Mouse (Mus musculus) hindbrain, embryonic 16.5 days (tissue): ENCODE data around the gene Nol4l. TPM values are rescaled to one million over a fixed set of nuclear protein-coding genes. Genes with fewer than 3 reads are reported as not detected.

ENCODE experiments used
- ATAC-seq: fragments of 200-750 bp; cut with Nextera tagmentation; 2 replicates; pipeline ENCODE4 v1.8.0; 2017; ENCODE audit warnings: moderate TSS enrichment, moderate library complexity
- H3K27ac ChIP-seq: fragments of 300-500 bp; sonication (generic); 2 replicates; pipeline ENCODE4 v1.5.1; 2014; ENCODE audit warnings: low read depth, mild to moderate bottlenecking, control low read depth, low read length, moderate library complexity
- H3K27me3 ChIP-seq: fragments of 300-500 bp; sonication (generic); replicated peaks from 2 replicates; pipeline ENCODE4 v1.6.1; 2014; ENCODE audit warnings: low read length; ENCODE audit not compliant: control insufficient read depth, insufficient read depth
- H3K36me3 ChIP-seq: fragments of 300-500 bp; sonication (generic); 2 replicates; pipeline ENCODE4 v1.6.1; 2014; ENCODE audit warnings: mild to moderate bottlenecking, low read length, moderate library complexity, mixed read lengths; ENCODE audit not compliant: control insufficient read depth, insufficient read depth
- H3K4me1 ChIP-seq: fragments of 300-500 bp; sonication (generic); 2 replicates; pipeline ENCODE4 v1.6.1; 2014; ENCODE audit warnings: low read depth, low read length; ENCODE audit not compliant: control insufficient read depth, insufficient read depth
- H3K4me2 ChIP-seq: fragments of 300-500 bp; sonication (generic); 2 replicates; pipeline ENCODE4 v1.6.1; 2014; ENCODE audit warnings: mild to moderate bottlenecking, low read length, control low read depth, moderate library complexity
- H3K4me3 ChIP-seq: fragments of 300-500 bp; sonication (generic); 2 replicates; pipeline ENCODE4 v1.5.1; 2014; ENCODE audit warnings: mild to moderate bottlenecking, low read length, control low read depth, moderate library complexity
- H3K9ac ChIP-seq: fragments of 300-500 bp; sonication (generic); 2 replicates; pipeline ENCODE4 v1.6.1; 2014; ENCODE audit warnings: low read depth, mild to moderate bottlenecking, control low read depth, low read length, moderate library complexity
- H3K9me3 ChIP-seq: fragments of 300-500 bp; sonication (generic); 2 replicates; pipeline ENCODE4 v1.6.1; 2014; ENCODE audit warnings: mild to moderate bottlenecking, low read length, moderate library complexity; ENCODE audit not compliant: control insufficient read depth
- WGBS: fragments of 180-500 bp; shearing (Covaris S2); extraction: QIAGEN DNeasy Blood & Tissue Kit; methylation state at CpG from one replicate; pipeline ENCODE4 v1.1.7; 2014; 5-methylcytosine and 5-hydroxymethylcytosine counted together
- polyA plus RNA-seq: library from polyadenylated mRNA; unstranded; fragments of >200 nt; fragmentation: Nextera tagmentation; extraction: Ambion mirVana; gene quantifications from 2 replicates; pipeline ENCODE4 v1.2.1, GENCODE M21; 2015

The Nol4l gene
- polyA plus RNA-seq, 1 experiment from 2014 or later, result 33.7 TPM

DNA sequence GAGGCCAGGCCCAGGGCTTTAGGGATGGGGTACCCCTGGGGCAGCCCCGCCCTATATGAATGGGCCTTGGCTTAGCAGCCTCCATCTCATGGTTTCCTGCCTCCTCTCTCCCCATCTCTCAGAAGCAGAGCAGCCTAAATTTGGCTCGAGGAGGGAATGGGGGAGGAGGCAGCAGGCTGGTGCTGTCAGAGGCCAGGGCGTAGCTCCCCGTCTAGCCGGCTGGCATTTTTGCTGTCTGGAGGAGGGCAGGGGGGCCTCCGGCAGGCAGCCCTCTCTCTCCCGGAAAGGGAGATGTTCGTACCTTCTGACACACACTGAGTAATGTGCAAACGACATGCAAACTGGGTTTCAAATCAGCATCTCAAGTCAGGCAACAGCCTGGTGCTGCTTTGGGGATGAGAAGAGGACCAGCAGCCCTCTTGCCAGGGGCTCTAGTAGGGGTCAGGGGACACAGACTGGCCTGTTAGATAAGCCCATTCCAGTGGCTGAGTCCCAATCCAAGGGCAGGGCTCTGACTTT, 35.4 kb downstream of the Nol4l start:
- ATAC-seq, result no peak
- H3K9ac ChIP-seq, result peak overlapping the region; percentile 47
- H3K36me3 ChIP-seq, result no peaks in the 10 kb centered on the region
- H3K4me2 ChIP-seq, result no peak overlapping the region; the same call in 1 of the 2 replicates
- H3K9me3 ChIP-seq, result no peaks in the 10 kb centered on the region
- no peak overlapping the region for H3K4me3 ChIP-seq
- H3K27ac ChIP-seq, result peak overlapping the region; percentile 79
- 16% methylated on average over 8 of the region's 9 CpGs for WGBS
- peaks cover 58% of the 10 kb centered on the region for H3K4me1 ChIP-seq
- no peaks in the 10 kb centered on the region for H3K27me3 ChIP-seq

DNA sequence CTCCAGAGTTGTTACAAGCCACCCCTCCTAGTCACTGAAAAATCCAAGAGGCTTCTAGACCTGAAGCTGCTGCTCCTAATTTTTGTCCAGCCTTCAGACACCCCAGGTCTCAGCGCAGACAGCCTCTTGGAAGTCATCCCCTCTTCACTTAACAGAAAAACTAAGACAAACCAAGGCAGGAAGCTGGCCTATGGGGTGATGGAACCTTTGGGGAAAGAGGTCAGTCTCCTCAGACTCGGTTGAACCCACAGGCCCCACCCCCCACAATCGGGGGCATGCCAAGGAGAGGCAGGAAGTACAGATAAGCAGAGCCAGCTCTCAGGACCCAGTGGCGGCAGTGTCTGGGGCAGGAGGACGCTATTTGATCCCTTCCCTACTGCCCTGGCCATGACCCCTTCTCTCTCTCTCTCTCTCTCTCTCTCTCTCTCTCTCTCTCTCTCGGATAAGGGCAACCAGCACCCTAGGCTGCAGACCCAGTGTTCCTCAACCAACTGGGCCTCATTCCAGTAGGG, 35.9 kb downstream of the Nol4l start:
- no peak for ATAC-seq
- no peaks in the 10 kb centered on the region for H3K27me3 ChIP-seq
- H3K9ac ChIP-seq, result peak overlapping the region; percentile 47
- no peak overlapping the region for H3K4me2 ChIP-seq
- H3K4me1 ChIP-seq, result peaks cover 58% of the 10 kb centered on the region
- no peak overlapping the region for H3K4me3 ChIP-seq
- H3K9me3 ChIP-seq, result no peaks in the 10 kb centered on the region
- WGBS, result 18% methylated on average over 6 of the region's 6 CpGs
- no peaks in the 10 kb centered on the region for H3K36me3 ChIP-seq
- H3K27ac ChIP-seq, result peak overlapping the region; percentile 94

DNA sequence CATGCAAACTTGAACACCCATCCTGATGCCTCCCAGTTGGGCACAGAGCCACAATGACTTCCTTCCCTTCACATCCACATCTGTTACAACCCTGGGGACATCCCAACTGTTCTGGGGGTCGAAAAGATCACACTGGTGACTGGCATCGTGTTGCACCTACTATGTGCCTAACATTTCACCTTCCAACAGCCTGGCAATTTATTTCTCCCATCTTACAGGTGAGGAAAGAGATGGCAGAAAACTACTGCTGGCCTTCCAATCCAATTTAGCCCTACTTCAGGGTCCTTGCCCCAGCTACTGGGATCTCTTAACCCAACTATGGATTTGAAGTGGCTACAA, 36.4 kb downstream of the Nol4l start:
- H3K27me3 ChIP-seq, result no peaks in the 10 kb centered on the region
- H3K27ac ChIP-seq, result peak overlapping the region; percentile 94
- H3K9me3 ChIP-seq, result no peaks in the 10 kb centered on the region
- peak overlapping the region; percentile 59 for H3K4me3 ChIP-seq
- H3K4me1 ChIP-seq, result peaks cover 58% of the 10 kb centered on the region
- H3K4me2 ChIP-seq, result peak overlapping the region; percentile 81
- H3K36me3 ChIP-seq, result no peaks in the 10 kb centered on the region
- ATAC-seq, result no peak
- peak overlapping the region; percentile 91 for H3K9ac ChIP-seq
- WGBS, result 24% methylated on average over 2 of the region's 2 CpGs

DNA sequence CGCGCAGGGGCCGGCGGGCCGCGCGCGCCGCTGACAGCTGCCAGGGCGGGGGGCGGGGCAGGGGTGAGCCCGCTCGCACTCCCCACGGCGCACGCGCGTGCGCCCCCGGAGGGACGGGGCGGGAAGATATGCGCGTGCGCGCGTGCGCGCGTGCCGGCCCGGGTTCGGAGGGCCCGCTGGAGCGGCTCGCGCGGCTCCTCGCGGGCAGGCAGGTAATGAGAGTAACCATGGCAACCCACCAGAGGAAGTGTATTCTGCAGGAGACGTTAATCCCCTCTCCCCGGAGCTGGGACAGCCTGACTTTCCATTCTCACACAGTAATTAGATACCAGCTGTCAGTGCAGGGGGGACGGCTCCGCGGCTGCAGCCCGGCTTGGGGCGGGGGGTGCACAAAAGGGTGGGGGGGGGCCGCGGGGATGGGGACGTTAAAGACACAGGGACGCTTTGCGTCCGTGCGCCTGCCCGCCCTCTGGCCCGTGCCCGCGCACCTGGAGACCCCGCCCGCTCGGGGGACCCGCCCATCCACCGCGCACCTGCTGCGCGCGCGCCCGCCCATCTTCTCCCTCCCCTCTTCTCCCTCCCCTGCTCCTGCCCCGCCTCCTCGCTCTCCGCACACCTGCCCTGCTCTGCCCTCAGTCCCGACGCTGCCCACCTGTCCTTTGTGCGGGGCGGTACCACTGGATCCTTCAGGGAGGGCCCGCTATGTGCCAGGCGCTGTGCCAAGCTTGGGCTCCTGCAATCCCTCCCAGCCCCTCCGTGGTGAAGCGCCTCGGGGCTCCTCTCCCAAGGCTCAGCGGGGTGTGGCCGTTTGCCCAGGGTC, 37.0 kb downstream of the Nol4l start, which contains the start of gene 4930404H24Rik:
4930404H24Rik (plus strand) TSS at position 218 of the 820 bp plus-strand sequence.
- no peaks in the 10 kb centered on the region for H3K36me3 ChIP-seq
- no peaks in the 10 kb centered on the region for H3K9me3 ChIP-seq
- H3K27me3 ChIP-seq, result no peaks in the 10 kb centered on the region
- ATAC-seq, result peak; percentile 87
- peak within 1 kb of the TSS; percentile 91 for H3K9ac ChIP-seq
- peak within 1 kb of the TSS; percentile 59 for H3K4me3 ChIP-seq
- peaks cover 54% of the 10 kb centered on the region for H3K4me1 ChIP-seq
- under 1% methylated on average over 55 of the region's 83 CpGs for WGBS
- H3K4me2 ChIP-seq, result peak within 1 kb of the TSS; percentile 81
- peak within 1 kb of the TSS; percentile 94 for H3K27ac ChIP-seq

DNA sequence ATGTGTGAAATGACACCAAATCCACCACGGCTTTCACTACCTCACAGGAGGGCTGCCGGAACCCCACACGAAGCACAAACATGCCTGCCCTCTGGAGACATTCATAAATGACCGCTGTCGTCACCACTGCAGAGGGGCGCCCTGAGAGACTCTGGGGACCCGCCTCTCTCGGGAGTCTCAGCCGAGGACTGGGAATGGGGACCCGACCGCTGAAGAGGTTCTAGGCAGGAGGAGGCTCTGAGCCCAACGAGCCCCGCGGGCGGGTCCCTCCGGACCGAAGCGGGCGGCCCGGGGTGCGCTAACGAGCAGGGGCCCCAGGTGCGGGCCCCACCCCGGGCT, 37.6 kb downstream of the Nol4l start:
- ATAC-seq, result peak; percentile 32
- Histone ChIP-seq H3K9ac (peak overlapping the region; percentile 91), H3K9me3 (no peaks in the 10 kb centered on the region), H3K4me2 (peak overlapping the region; percentile 81), H3K27ac (peak overlapping the region; percentile 94), H3K4me1 (peaks cover 48% of the 10 kb centered on the region), H3K27me3 (no peaks in the 10 kb centered on the region), H3K36me3 (no peaks in the 10 kb centered on the region), H3K4me3 (peak overlapping the region; percentile 59)
- under 1% methylated on average over 22 of the region's 24 CpGs for WGBS

DNA sequence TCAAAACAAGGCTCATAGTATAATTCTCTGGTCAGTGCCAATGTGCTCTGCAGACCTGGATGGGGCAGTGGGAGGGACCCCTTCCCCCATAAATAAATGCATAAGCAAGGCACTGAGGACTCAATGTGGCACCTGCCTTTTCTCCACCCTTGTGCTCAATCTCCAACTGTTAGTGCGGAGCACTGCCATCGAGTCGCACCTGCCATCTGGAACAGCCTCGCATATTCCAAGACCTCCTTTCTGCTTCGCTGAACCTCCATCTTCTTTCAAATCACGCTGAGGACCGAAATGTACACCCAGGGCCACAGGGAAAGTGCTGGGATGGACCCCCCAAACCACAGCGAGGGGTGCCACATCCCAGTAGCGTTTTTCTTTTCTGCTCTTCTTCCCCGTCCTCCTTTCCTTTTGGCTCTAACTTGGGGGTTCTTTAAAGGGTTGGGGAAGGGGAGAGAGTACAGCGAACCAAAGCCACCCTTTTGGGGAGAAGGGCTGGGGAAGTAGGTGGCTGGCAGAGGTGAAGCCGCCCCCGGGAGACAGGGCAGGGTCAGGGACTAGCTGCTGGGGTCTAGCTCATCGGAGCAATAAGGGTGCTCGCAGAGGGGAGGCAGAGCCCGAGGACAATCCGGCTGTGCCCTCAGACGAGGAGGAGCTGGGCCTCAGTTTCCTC, 38.1 kb downstream of the Nol4l start:
- 0 out of 2 replicates have a peak, but pooled peaks have one; percentile 0 for ATAC-seq
- Histone ChIP-seq H3K27ac (peak overlapping the region; percentile 94), H3K4me3 (peak overlapping the region; percentile 59), H3K4me2 (peak overlapping the region; percentile 81), H3K9ac (peak overlapping the region; percentile 91), H3K36me3 (no peaks in the 10 kb centered on the region), H3K4me1 (peaks cover 45% of the 10 kb centered on the region), H3K27me3 (no peaks in the 10 kb centered on the region), H3K9me3 (no peaks in the 10 kb centered on the region)
- 7% methylated on average over 18 of the region's 18 CpGs for WGBS

DNA sequence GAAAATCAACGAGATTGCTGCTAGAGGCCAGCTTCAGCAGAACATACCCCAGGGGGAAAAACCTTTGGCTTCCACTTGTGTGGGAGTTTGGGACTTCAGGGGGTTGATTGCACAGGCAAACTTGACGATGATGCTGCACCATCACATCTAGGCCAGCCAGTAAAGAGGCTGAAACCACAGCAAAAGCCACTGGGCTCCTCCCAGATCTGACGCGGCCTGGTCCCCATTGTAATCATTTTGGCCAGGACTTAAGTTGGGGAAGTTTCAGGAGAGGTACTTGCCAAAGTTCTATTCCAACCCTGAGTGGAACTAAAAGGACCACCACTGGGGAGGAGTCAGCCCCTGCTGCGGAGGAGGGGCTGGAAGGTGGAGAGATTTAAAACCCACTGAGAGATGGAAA, 38.8 kb downstream of the Nol4l start:
- H3K4me2 ChIP-seq, result peak overlapping the region; percentile 81; the same call in 1 of the 2 replicates
- no peaks in the 10 kb centered on the region for H3K27me3 ChIP-seq
- no peak overlapping the region for H3K9ac ChIP-seq
- no peak for ATAC-seq
- no peaks in the 10 kb centered on the region for H3K9me3 ChIP-seq
- 13% methylated on average over 5 of the region's 5 CpGs for whole genome bisulfite sequencing
- no peak overlapping the region for H3K4me3 ChIP-seq
- H3K27ac ChIP-seq, result peak overlapping the region; percentile 94
- peaks cover 38% of the 10 kb centered on the region for H3K4me1 ChIP-seq
- no peaks in the 10 kb centered on the region for H3K36me3 ChIP-seq

DNA sequence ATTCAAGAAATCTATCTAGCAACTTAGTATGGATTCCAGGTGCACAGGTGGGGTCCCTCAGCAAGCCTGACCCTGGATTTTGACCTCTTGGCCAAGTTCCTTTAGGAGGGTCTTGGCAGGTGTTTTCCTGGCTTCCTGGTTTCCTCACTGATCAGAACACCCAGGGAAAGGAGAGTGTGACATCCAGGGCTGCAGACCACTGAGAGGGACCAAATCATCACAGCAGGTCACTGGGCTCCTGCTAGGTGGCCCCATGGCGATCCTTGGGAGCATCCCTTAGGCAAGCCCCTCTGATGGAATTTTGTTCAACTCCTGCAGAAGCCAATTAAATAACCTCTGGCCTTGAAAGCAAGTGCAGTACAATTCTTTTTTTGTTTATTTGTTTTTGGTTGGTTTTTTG, 39.7 kb downstream of the Nol4l start:
- H3K9ac ChIP-seq, result no peak overlapping the region
- no peaks in the 10 kb centered on the region for H3K9me3 ChIP-seq
- WGBS, result 76% methylated on average over 1 of the region's 1 CpGs
- no peak overlapping the region for H3K4me3 ChIP-seq
- peaks cover 37% of the 10 kb centered on the region for H3K4me1 ChIP-seq
- no peaks in the 10 kb centered on the region for H3K27me3 ChIP-seq
- ATAC-seq, result no peak
- H3K27ac ChIP-seq, result no peak overlapping the region
- H3K4me2 ChIP-seq, result no peak overlapping the region
- H3K36me3 ChIP-seq, result no peaks in the 10 kb centered on the region

DNA sequence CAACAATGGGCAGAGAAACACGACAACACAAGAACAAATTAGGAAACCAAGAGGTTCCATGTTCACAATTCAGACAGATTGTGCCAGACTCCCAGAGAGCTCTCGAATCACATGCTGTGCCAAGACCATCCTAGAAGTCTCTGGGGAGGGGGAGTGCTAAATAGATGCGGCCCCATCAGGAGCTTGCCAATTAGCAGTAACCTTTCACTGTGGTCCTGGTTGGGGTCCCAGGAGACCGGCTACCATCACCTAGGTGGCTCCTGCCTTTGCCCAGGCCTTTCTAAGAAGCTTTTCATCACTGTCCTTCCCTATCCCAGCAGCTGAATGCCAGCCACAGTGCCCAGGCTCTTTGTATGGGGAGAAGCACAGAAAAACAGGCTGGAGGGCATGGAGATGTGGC, 45.7 kb downstream of the Nol4l start:
- Histone ChIP-seq H3K9ac (peak overlapping the region; percentile 57), H3K27ac (peak overlapping the region; percentile 84), H3K4me1 (peaks cover 29% of the 10 kb centered on the region), H3K4me2 (peak overlapping the region; percentile 41; the same call in 1 of the 2 replicates), H3K9me3 (no peaks in the 10 kb centered on the region), H3K36me3 (no peaks in the 10 kb centered on the region), H3K27me3 (no peaks in the 10 kb centered on the region), H3K4me3 (no peak overlapping the region)
- ATAC-seq, result peak; percentile 16
- WGBS, result 16% methylated on average over 4 of the region's 4 CpGs
